Mouse (Mus musculus) lung, postnatal 4 days (tissue): ENCODE measurements around the gene Tgfbr3l.

Source experiments
- DNase-seq, 2 experiments: peaks; one replicate each; pipeline ENCODE4 v3.0.0; 2021

Tgfbr3l gene

DNA sequence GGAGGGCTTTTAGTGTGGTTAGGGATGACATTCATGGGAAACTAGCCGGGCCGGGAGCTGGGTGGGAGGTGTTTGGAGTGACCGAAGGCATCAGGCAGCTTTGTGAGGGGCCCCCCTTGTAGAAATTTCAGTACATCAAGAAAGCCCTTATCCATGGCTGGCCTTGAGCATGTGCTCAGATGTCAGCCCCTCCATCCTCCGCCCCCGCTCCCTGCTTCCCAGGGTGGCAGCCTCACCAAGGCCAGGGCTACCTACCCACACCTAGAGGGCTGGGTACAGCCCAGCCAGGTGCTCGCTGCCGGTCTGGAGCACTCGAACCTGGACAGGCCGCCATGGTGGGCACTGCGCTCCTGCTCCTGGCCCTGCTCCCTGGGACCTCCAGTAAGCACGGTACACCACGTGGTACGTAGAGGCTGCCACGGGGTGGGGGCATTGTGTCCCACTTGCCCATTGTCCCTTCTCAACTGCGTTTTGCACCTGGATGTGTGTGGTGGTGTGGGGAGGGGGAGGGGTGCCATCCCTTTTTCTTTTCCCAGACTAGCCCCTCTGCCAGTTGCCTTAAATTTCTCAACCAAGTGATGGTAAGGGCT lies at the start of gene Tgfbr3l:
Tgfbr3l (plus strand) TSS at position 264 of the 590 bp plus-strand sequence.
- DNase-seq = no peak

DNA sequence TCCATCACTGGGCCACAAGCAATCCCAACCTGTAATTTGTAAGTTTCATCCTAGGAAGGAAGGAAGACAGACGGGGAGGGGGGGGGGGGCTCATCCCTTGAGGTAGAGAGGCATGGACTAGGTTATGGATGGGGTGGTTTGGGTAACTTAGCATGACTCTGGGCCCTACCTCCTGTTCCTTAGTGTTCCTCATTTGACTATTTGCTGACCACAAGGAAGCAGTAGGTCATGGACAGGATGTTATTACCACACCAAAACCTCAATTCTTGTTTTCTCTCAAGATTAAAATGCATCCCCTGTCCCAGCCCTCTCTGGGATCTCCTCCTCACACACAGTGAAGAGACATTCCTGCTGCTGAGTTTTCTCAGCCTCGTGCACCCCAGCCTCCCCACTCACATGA lies 46.7 kb upstream of the Tgfbr3l start:
- DNase-seq = no peak

DNA sequence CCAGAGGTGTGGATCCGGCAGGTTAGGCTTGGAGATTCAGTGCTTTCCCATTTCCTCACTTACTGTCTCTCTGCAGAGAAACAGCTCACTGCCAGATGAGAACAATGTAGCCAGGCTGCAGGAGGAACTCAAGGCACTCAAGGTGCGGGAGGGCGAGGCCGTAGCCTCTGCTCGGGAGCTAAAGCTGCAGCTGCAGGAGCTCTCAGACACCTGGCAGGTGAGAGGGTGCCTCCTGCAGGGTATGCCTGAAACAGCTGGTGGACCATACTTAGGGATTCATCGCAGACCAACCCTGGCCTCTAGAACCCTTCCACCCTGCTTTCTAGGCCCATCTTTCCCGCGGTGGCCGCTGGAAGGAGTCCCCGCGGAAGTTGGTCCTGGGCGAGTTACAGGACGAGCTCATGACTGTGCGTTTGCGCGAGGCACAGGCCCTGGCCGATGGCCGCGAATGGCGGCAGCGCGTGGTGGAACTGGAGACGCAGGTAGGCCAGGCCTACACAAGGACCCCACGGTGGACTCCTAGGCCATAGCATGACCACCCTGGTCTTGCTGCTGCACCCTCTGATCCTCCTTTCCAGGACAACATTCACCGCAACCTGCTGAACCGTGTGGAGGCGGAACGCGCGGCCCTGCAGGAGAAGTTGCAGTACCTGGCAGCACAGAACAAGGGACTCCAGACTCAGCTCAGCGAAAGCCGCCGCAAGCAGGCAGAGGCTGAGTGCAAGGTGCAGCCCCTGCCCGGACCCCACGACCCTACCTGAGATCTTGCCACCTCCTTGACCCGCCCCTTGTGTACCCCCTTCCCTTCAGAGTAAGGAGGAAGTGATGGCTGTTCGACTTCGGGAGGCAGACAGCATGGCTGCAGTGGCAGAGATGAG lies 42.5 kb upstream of the Tgfbr3l start:
- no peak for DNase-seq

DNA sequence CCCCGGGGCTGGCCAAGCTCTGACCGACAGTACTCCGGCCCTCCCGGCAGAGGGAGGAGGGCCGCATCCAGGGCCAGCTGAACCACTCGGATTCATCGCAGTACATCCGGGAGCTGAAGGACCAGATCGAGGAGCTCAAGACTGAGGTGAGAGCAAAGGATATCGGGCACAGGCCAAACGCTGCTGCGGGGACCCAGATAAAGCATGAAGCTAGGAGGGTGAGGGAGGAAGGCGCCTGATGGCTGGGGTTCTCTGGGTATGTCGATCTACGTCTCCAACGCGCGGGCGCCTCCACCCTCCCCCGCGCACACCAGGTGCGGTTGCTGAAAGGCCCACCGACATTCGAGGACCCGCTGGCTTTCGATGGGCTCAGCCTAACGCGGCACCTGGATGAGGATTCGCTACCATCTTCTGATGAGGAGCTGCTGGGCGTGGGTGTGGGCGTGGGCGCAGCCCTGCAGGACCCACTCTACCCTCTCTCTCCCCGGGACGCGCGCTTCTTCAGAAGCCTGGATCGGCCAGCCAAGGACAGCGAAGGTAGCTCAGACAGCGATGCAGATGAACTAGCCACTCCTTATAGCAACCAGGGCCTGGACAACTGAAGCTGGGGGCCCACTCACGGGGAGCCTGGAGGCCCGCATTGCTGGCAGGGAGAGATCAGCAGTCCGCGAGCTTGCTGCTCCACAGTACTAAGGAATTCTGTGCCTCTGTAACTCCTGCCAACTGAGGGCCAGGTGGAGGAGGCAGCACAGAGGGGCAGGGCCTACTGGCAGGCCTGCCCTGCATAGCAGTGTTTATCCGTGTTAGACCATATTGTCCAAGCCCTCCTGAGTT lies 41.6 kb upstream of the Tgfbr3l start:
- DNase-seq = peak in 1 of 2 experiments; percentile 45

DNA sequence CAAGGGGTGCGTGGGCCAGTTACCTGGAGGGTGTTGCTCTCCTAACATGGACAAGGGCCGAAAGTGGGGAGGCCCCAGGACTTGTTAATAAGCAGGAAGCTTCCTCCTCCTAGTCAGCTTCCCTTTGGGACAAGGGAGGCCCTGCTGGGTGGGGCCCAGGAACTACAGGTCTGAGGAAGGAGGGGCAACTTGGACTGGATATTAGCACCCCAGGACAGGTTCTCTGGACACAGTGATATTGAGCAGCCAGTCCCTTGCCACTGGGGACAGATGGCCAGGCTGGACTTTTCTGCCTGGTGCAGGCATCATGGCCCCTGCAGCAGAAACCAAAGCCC lies 41.0 kb upstream of the Tgfbr3l start:
- DNase-seq = no peak

DNA sequence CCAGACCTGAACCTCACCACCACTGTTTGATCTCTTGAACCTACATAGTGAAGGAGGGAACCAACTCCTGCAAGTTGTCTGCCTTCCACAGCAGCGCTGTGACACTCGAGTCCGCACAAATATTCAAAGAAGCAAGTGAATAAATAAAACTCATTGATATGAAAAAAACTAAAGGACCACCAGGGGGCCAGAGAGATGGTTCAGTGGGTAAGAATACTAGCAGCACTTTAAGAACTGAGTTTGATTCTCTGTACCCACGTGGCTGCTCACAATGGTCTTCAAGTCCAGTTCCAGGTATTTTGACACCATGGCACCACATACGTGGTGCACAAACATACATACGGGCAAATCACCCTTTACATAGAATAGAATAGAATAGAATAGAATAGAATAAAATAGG lies 36.9 kb upstream of the Tgfbr3l start:
- no peak for DNase-seq

DNA sequence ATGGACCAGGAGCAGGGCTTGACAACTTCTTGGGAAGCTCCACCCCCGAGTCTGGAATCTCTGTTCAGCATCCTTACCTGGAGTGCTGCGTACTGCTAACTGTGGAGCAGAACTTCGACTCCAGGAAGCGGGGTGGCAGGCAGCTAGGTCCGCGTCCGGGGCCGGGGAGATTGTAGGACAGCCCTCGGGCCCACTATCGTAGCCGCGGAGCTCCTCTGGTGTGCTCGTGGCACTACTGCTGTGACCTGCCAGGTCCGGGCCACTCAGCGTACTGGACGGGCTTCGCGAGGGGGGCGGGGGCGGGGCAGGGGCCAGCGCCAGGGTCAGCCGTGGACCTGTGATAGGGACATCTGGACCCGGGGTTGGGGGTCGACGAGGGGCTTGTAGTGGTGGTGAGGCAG lies 35.2 kb upstream of the Tgfbr3l start:
- DNase-seq = peak; percentile 26 to 37

DNA sequence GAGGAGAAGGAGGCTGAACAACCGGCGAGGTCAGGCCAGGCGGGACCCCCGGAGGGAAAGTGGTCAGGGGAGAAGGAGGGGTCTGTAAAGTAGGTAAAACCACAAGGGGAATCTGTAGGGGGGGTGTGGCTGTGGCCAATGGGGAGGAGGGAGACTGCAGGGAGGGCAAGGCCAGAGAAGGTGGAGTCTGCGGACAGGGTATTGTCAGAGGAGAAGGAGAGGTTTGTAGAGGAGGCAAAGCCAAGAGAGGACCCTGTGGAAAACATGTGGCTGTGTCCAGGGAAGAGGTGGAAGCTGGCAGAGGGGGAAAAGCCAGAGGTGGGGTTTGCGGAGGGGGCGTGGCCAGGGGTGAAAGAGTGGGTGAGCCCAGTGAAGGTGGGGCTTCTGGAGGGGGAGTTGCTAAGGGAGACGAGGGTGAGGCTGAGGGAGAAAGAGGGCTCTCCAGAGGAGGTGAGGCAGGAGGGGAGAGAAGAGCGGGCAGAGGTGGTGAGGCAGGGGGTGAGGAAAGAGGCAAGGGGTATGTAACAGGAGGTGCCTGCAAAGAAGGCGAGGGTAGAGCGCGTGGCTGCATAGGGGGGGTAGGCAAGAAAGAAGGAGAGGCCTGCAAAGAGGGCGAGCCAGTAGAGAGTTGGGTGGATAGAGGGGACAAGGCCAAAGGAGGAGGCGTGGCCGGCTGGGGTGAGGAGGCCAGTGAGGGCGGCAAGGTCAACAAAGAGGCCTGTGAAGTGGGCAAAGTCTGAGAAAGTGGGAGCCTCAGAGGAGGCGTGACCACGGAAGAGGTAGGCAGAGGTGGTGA lies 34.6 kb upstream of the Tgfbr3l start:
- peak; percentile 76 to 86 for DNase-seq

DNA sequence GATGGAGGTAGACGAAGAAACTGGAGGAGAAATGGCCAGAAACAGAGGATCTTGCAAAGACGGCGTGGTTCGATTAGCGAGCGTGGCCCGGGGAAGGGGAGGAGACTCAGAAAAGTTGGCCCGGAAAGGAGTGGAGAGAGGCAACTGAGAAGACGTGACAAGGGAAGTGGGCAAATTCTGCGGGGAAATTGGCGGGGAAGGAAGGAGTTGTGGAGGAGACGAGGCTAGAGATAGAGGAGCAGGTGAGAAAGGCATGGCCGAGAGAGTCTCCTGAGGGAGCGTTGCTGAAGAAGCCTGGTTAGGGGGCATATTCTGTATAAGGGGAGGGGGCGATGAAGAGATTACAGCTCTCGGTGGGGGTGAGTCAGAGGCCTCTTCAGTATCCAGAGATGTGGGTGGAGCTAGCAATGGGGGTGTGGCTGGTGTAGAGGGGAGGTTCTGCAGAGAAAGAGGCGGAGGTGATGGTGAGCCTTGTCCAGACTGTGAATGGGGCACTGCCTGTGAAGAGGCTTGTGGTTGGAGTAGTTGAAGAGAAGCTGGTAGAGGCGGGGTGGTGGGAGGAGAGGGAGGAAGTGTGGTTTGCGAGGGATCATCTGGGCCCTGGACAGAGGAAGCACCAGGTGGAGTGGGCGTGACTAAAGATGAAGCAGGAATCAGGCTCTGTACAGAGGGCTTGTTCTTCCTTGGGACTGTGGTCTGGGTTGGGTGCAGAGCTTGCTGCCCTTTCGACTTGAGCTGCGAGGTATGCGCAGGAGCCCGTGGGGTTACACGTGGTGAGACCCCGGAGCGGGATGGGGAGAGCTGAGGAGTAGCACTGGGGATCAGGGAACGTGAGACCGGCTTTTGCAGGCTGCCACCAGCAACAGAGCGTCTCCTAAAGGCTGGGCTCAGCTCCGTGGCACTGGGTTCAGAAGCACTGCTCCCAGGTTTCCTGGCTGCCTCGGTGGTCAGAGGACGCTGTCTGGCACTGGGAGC lies 33.7 kb upstream of the Tgfbr3l start:
- DNase-seq = peak; percentile 82 to 89

DNA sequence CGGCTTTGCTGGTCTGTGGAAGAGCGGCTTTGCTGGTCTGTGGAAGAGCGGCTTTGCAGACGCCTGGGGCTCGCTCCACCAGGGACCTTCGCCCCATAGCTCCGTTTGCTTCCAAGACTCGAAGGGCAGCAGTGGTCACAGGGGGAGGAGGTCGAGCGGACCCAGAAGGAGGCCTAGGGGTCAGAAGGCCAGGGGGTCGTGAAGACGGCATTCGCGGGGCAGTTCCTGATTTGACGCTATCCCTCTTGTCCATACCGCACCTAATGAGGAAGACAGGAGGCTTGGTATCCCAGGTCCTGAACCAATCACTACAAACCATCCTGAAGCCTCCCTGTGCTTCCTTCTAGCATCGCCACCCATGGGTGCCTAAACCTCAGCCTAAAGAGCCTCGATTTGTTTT lies 31.7 kb upstream of the Tgfbr3l start:
- DNase-seq = no peak

DNA sequence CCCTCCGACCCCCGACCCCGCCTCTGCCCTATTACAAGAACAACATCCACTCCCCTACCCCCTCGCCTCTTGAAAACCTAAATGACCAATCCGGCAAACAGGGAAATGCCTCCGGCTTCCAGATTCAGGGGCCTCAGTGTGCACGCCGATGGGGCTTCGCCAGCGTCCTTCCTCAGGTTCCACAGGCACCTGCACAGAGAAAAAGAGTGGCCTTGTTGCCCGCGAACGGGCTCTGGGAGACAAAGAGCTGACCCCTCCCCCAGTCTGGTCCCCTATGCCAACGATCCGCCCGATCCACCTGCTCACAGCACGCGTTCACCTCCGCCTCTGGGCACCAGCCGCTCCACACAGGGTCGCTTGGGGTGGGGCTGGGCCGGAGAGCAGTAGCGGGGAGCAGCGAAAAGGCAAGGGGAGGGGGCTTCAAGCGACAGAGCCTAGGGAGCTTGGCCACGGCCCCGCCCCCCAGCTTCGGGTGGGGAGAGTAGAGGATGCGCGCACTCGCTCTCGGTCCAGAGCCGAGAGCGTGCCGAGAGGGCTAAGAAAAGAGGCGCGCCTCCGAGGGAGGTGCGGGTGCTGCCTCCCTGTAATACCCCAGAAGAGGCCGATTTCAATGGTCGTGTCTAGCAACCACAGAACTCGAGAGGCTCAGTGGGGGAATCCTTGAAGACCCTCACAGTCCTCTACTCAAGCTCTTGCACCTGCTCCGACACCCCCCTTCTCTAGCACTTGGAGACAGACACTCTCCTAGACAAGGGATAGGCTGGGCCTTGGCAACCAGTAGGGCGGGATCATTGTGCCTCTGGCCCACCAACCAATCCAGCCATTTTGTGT lies 31.0 kb upstream of the Tgfbr3l start, which contains the start of gene Prr36:
Prr36 (minus strand) TSS at position 669 of the 831 bp plus-strand sequence.
- peak in 1 of 2 experiments; percentile 34 for DNase-seq

DNA sequence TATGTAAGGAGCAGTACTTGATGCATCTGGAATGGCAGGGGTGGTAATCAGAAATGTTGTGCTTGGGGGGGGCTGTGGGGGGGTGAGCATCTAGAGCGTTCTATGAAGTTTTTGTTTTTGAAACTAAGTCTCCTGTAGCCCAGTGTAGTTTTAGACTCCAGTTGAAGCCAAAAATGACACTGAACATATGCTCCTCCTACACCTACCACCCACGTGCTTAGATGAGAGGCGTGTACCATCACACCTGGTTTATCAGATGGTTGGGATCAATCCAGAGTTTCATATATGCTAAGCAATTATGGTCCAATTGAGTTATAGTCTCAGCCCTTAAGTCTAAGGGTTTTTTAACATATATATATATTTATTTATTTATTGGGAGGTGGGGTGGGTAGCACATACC lies 28.4 kb upstream of the Tgfbr3l start:
- DNase-seq = no peak

DNA sequence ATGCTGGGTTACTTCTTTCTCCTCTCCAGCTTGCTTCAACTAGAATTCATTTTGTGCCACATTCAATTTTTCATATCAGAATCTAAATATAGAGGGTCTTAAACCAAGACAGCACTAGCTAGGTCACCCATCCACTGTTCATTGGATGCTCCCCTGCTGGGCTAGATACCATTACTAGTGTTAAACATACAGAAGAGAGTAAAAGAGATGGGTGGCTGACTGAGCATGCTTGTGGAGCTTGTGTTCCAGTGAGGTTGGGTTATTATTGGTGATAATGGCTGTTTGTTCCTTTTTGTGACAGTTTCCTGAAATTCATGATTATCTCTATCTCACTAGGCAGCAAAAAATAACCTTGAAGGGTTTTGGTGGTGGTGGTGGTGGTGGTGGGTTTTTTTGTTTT lies 26.0 kb upstream of the Tgfbr3l start:
- DNase-seq = no peak

DNA sequence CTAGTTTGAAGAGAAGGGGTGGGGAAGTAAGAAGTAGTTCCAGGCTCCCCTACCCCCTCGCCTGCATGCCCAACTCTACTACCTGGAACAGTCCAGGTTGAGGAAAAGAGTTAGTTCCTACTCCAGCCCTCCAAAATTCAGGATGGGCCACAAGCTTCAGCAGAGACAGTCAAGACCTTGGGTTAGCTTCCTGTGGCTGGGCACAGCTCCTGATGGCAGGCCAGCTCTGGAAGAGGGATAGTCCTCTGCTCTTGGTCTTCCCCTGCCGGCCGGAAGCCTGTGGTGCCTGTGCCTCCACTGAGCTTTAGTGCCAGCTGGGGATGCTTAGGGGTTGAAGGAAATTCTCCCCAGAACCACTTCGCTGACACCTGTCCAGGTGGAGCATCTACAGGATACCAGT lies 21.7 kb upstream of the Tgfbr3l start:
- no peak for DNase-seq

DNA sequence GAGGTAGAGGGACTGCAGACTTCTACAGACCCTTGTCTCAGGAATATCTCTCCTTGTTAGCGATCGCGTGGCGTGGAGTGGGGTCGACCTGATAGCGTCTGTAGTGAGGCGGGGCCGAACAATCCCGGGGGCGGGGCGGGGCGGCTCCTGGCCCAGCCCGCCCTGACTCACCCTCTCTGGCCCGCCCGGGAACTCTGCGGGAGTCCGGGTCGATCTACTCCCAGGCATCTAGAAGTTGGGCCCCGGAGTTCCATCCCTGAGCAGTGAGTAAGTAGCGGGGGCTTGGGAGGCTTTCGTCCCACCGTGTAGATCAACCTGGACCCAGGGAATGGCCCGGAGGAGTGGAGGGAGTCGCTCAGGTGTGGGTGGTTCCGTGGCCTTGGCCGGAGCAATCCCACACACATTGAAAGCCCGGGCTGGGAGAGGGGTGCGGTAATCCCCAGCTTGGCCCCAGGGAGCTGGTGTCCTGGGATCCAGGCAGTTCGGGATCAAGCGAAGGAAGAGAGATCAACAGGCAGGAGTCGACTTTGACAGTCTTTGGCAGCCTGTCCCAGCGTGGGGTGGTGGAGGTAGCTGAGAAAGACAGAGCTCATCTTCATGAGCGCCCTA lies 21.2 kb upstream of the Tgfbr3l start, which contains the start of gene Lrrc8e:
Lrrc8e (plus strand) TSS at position 89 of the 609 bp plus-strand sequence.
- DNase-seq = peak; percentile 48 to 49

DNA sequence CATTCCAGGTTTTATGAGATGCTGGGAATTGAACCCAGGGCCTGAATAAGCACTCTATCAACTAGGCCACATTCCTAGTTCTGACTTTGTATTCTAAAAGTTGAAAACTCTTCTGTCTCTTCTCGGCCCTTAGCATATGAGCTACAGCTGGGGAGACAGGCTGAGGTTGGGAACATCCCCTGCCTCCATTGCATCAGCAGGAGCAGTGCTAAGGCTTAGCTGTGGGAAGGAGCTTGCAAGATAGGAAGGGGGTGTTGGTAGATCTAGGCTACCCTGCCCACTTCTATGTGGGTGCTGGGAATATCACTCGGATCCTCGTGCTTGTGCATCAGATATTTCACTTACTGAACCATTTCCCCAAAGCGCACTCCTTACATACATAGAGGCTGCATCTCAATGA lies 20.1 kb upstream of the Tgfbr3l start:
- DNase-seq = no peak

DNA sequence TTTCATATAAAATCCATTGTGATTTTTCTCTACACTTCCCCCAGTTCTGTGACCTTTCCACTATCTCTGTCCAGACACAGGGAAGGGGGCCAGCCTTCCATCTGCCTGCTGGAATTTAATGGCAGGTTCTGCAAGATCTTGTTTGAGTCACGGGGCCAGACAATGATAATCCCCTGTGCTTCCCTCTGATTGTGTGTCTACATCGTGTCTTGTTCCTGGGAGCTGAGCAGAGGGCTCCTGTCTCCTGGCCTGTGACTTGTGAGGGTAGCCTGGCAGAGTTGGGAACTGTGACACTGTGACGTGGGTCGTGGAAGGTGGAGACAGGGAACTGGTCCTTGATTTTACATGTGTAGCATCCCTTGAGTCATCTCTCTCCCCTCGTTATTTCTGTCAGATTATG lies 18.2 kb upstream of the Tgfbr3l start:
- no peak for DNase-seq

DNA sequence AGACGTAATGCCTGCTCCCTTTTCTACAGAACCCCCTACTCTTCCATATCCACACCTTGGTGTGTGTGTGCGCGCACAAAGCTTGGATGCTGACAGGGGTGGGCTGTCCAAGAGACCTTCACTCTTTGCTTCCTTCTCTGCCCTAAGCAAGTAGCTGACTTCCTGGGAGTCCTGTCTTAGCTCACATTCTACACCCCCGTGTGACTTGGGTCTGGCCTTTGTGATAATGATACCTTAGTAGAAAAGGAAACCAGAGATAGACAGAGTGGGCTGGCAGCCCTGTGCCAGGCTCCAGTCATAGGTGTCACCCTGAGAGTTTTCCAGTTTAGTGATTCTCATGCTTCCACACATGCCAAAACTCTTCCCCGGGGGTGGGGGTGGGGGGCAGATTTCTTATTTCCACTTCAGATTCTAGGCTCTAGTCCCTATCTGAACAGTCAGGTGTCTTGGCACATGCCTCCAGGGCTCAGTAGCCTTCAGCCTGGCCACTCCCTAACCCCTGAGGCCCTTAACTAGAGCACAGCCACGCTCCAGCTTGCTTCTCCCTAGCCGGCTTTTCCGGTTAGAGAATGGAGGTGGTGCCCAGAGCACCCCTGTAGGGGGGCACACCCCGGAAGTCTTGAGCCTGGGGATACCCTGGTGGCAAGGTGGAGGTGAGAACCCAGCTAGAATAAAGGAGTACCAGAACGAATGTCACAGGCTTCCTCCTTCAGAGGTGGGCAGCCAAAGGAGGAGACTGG lies 17.2 kb upstream of the Tgfbr3l start:
- DNase-seq = peak; percentile 42 to 70

DNA sequence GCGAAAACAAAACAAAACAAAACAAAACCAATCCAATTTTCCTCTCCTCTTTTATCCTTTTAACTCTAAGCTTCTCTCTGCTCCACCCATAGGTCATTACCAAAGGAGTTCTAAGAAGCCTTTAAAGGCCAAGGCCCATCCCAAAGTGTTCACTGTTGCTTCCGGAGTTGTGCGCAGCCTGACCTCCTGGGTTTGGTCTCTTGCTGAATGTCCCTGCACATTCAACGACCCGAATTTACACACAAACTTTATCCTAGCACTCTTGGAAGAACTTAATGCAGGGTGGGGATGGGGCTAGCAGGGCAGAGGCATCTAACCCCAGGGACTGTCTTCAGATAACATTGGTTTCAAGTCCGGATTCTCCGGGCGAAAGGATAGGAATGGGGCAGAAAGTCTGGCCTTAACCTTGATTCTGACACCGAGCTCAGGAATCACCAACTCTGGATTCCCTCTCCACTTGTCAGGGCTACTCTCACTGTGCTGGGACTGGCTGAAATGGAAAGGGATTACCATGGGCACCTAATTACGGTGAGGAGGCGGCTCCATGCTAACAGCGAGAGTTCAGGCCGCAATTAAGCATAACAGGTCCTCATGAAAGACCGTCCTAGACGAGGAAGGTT lies 10.1 kb upstream of the Tgfbr3l start:
- peak in 1 of 2 experiments; percentile 43 for DNase-seq
